Mouse (Mus musculus) CD4-positive, CD25-positive, alpha-beta regulatory T cell, adult 4 months (primary cell): ENCODE measurements around the gene Runx2. TPM values are rescaled to one million over a fixed set of nuclear protein-coding genes. Genes with fewer than 3 reads are reported as not detected.

Experiments used
- ATAC-seq: one replicate; pipeline ENCODE4 v1.8.0; 2017
- polyA plus RNA-seq, 2 experiments: library from polyadenylated mRNA; unstranded; fragments of 100-300 nt; shearing (Covaris generic); gene quantifications; one replicate each; pipeline ENCODE4 v1.2.1; 2017

The Runx2 gene
- polyA plus RNA-seq, 2 experiments from 2014 or later = 4.2 to 6.0 TPM

- no peak for ATAC-seq
Measured at GRCm38 (mm10) chr17:44588020-44588419, 226.6 kb downstream of the Runx2 start.

- ATAC-seq = no peak
Measured at GRCm38 (mm10) chr17:44586196-44586595, 228.4 kb downstream of the Runx2 start.

- ATAC-seq = no peak
Measured at GRCm38 (mm10) chr17:44584781-44585180, 229.8 kb downstream of the Runx2 start.

GRCm38 (mm10) chr17:44577791-44578190, 236.8 kb downstream of the Runx2 start:
- ATAC-seq = no peak

GRCm38 (mm10) chr17:44570899-44571298, 243.7 kb downstream of the Runx2 start:
- ATAC-seq = no peak

- ATAC-seq = peak; percentile 74
Measured at GRCm38 (mm10) chr17:44569020-44569621, 245.5 kb downstream of the Runx2 start.

GRCm38 (mm10) chr17:44566992-44567391, 247.6 kb downstream of the Runx2 start:
- ATAC-seq = no peak

- ATAC-seq = no peak
Measured at GRCm38 (mm10) chr17:44565884-44566515, 248.6 kb downstream of the Runx2 start.

GRCm38 (mm10) chr17:44565311-44565831, 249.2 kb downstream of the Runx2 start:
- ATAC-seq = no peak

- ATAC-seq = no peak
Measured at GRCm38 (mm10) chr17:44564611-44565198, 249.9 kb downstream of the Runx2 start.

- ATAC-seq = no peak
Measured at GRCm38 (mm10) chr17:44560016-44560415, 254.6 kb downstream of the Runx2 start.

GRCm38 (mm10) chr17:44557199-44558111, 257.1 kb downstream of the Runx2 start:
- peak; percentile 53 for ATAC-seq

GRCm38 (mm10) chr17:44554941-44555340, 259.7 kb downstream of the Runx2 start:
- no peak for ATAC-seq

- no peak for ATAC-seq
Measured at GRCm38 (mm10) chr17:44549551-44549950, 265.0 kb downstream of the Runx2 start.

GRCm38 (mm10) chr17:44547922-44548321, 266.7 kb downstream of the Runx2 start:
- no peak for ATAC-seq

- ATAC-seq = no peak
Measured at GRCm38 (mm10) chr17:44546801-44547200, 267.8 kb downstream of the Runx2 start.

- ATAC-seq = no peak
Measured at GRCm38 (mm10) chr17:44545141-44545813, 269.3 kb downstream of the Runx2 start.

GRCm38 (mm10) chr17:44542706-44543105, 271.9 kb downstream of the Runx2 start:
- ATAC-seq = no peak

- ATAC-seq = no peak
Measured at GRCm38 (mm10) chr17:44540699-44541098, 273.9 kb downstream of the Runx2 start.

- no peak for ATAC-seq
Measured at GRCm38 (mm10) chr17:44538921-44539320, 275.7 kb downstream of the Runx2 start.

- no peak for ATAC-seq
Measured at GRCm38 (mm10) chr17:44530000-44530399, 284.6 kb downstream of the Runx2 start.

GRCm38 (mm10) chr17:44528617-44529016, 286.0 kb downstream of the Runx2 start:
- no peak for ATAC-seq
